Mouse (Mus musculus) MEL (cell line): Measurements from ENCODE around the gene Dennd1a. TPM values are rescaled to one million over a fixed set of nuclear protein-coding genes. Genes with fewer than 3 reads are reported as not detected.

Experiments
- DNase-seq: peaks from one replicate; pipeline ENCODE4 v3.0.0; 2011; ENCODE audit warnings: low read depth, low spot score
- H3K27ac ChIP-seq: 2 replicates; pipeline ENCODE4 v1.5.1; 2012; ENCODE audit warnings: low read depth, mild to moderate bottlenecking, control low read depth, low read length, moderate library complexity; ENCODE audit not compliant: control insufficient read depth
- H3K27me3 ChIP-seq, 2 experiments: fragments of 150-350 bp in 1 of 2; sonication (generic) in 1 of 2; 2 replicates each; pipeline ENCODE4 v1.6.1; 2012; ENCODE audit warnings: low read length in 2 of 2, mild to moderate bottlenecking in 2 of 2, improper control_type of control experiment in 1 of 2, moderate library complexity in 1 of 2; ENCODE audit not compliant: insufficient read depth in 2 of 2, control insufficient read depth in 1 of 2
- H3K36me3 ChIP-seq, 2 experiments: 2 replicates each; pipeline ENCODE4 v1.6.1; 2012 to 2014; ENCODE audit warnings: low read length in 2 of 2, improper control_type of control experiment in 1 of 2, inconsistent platforms in 1 of 2, mild to moderate bottlenecking in 1 of 2; ENCODE audit not compliant: insufficient read depth in 2 of 2, control insufficient read depth in 1 of 2
- H3K4me1 ChIP-seq, 2 experiments: fragments of 150-350 bp in 1 of 2; sonication (generic) in 1 of 2; 2 replicates each; pipeline ENCODE4 v1.6.1; 2012; ENCODE audit warnings: low read length in 2 of 2, improper control_type of control experiment in 1 of 2, mild to moderate bottlenecking in 1 of 2; ENCODE audit not compliant: insufficient read depth in 2 of 2, control insufficient read depth in 1 of 2
- H3K4me3 ChIP-seq, 2 experiments: fragments of 150-350 bp in 1 of 2; sonication (generic) in 1 of 2; 2 replicates each; pipeline ENCODE4 v1.5.1; 2012; ENCODE audit warnings: low read depth in 2 of 2, low read length in 2 of 2, mild to moderate bottlenecking in 2 of 2, moderate library complexity in 2 of 2, control low read depth in 1 of 2, improper control_type of control experiment in 1 of 2; ENCODE audit not compliant: control insufficient read depth in 1 of 2, insufficient read depth in 1 of 2
- H3K79me2 ChIP-seq: 2 replicates; pipeline ENCODE4 v1.6.1; 2012; ENCODE audit warnings: mild to moderate bottlenecking, low read length, moderate library complexity; ENCODE audit not compliant: control insufficient read depth, poor library complexity, insufficient read depth
- H3K9ac ChIP-seq: 2 replicates; pipeline ENCODE4 v1.6.1; 2012; ENCODE audit warnings: low read depth, mild to moderate bottlenecking, control low read depth, low read length, moderate library complexity; ENCODE audit not compliant: control insufficient read depth, poor library complexity, severe bottlenecking
- H3K9me3 ChIP-seq: fragments of 150-350 bp; sonication (generic); replicated peaks from 2 replicates; pipeline ENCODE4 v1.6.1; 2012; ENCODE audit warnings: mild to moderate bottlenecking, low read length, improper control_type of control experiment, moderate library complexity; ENCODE audit not compliant: insufficient read depth
- BHLHE40 ChIP-seq: IDR thresholded peaks from 2 replicates; pipeline ENCODE4 v1.6.1; 2012; ENCODE audit warnings: low read depth, mild to moderate bottlenecking, inconsistent platforms, low read length, improper control_type of control experiment, borderline replicate concordance
- CTCF ChIP-seq, 3 experiments: IDR thresholded peaks in 2 of 3; conservative IDR thresholded peaks in 1 of 3; 2 replicates each; pipeline ENCODE4 v1.5.1; 2011 to 2012; ENCODE audit warnings: low read length in 3 of 3, low read depth in 2 of 3, mild to moderate bottlenecking in 2 of 3, improper control_type of control experiment in 1 of 3, inconsistent platforms in 1 of 3, mixed read lengths in 1 of 3, moderate library complexity in 1 of 3; ENCODE audit not compliant: control insufficient read depth in 1 of 3, insufficient read depth in 1 of 3, poor library complexity in 1 of 3, severe bottlenecking in 1 of 3
- ELF1 ChIP-seq: IDR thresholded peaks from 2 replicates; pipeline ENCODE4 v1.6.1; 2014; ENCODE audit warnings: low read depth, mild to moderate bottlenecking, inconsistent platforms, low read length, improper control_type of control experiment, moderate library complexity
- EP300 ChIP-seq, 2 experiments: IDR thresholded peaks; 2 replicates each; pipeline ENCODE4 v1.6.1; 2011; ENCODE audit warnings: improper control_type of control experiment in 2 of 2, low read length in 2 of 2, low read depth in 1 of 2, mild to moderate bottlenecking in 1 of 2
- HCFC1 ChIP-seq: IDR thresholded peaks from 2 replicates; pipeline ENCODE4 v1.6.1; 2012; ENCODE audit warnings: low read depth, mild to moderate bottlenecking, inconsistent platforms, low read length, improper control_type of control experiment, moderate library complexity
- JUND ChIP-seq: IDR thresholded peaks from 2 replicates; pipeline ENCODE4 v1.6.1; 2011; ENCODE audit warnings: low read depth, mild to moderate bottlenecking, improper control_type of control experiment, low read length
- MAFK ChIP-seq: IDR thresholded peaks from 2 replicates; pipeline ENCODE4 v1.6.1; 2011; ENCODE audit warnings: low read depth, mild to moderate bottlenecking, low read length, improper control_type of control experiment, borderline replicate concordance
- MAX ChIP-seq: IDR thresholded peaks from 2 replicates; pipeline ENCODE4 v1.6.1; 2011; ENCODE audit warnings: low read length, improper control_type of control experiment
- MAZ ChIP-seq: IDR thresholded peaks from 2 replicates; pipeline ENCODE4 v1.6.1; 2012; ENCODE audit warnings: low read depth, mild to moderate bottlenecking, inconsistent platforms, low read length, improper control_type of control experiment
- MEF2A ChIP-seq: IDR thresholded peaks from 2 replicates; pipeline ENCODE4 v1.6.1; 2014; ENCODE audit warnings: low read depth, mild to moderate bottlenecking, inconsistent platforms, low read length, improper control_type of control experiment; ENCODE audit not compliant: poor library complexity, insufficient replicate concordance, severe bottlenecking; ENCODE audit errors: extremely low read depth
- MYB ChIP-seq: IDR thresholded peaks from 2 replicates; pipeline ENCODE4 v1.6.1; 2011; ENCODE audit warnings: mild to moderate bottlenecking, low read depth, low read length, improper control_type of control experiment
- NELFE ChIP-seq: IDR thresholded peaks from 2 replicates; pipeline ENCODE4 v1.6.1; 2011; ENCODE audit warnings: low read depth, low read length, improper control_type of control experiment
- POLR2AphosphoS2 ChIP-seq: IDR thresholded peaks from 2 replicates; pipeline ENCODE4 v1.6.1; 2011; ENCODE audit warnings: low read length, improper control_type of control experiment
- RAD21 ChIP-seq: IDR thresholded peaks from 2 replicates; pipeline ENCODE4 v1.6.1; 2011; ENCODE audit warnings: mild to moderate bottlenecking, low read depth, low read length, improper control_type of control experiment
- RCOR1 ChIP-seq: IDR thresholded peaks from 2 replicates; pipeline ENCODE4 v1.6.1; 2012; ENCODE audit warnings: low read depth, mild to moderate bottlenecking, inconsistent platforms, low read length, improper control_type of control experiment
- SIN3A ChIP-seq: IDR thresholded peaks from 2 replicates; pipeline ENCODE4 v1.6.1; 2012; ENCODE audit warnings: low read length, improper control_type of control experiment, inconsistent platforms
- TBP ChIP-seq: IDR thresholded peaks from 2 replicates; pipeline ENCODE4 v1.8.0; 2011; ENCODE audit warnings: low read depth, low read length, improper control_type of control experiment
- UBTF ChIP-seq: IDR thresholded peaks from 2 replicates; pipeline ENCODE4 v1.6.1; 2012; ENCODE audit warnings: low read depth, mild to moderate bottlenecking, inconsistent platforms, low read length, improper control_type of control experiment, moderate library complexity, borderline replicate concordance; ENCODE audit not compliant: insufficient read depth
- USF2 ChIP-seq, 2 experiments: IDR thresholded peaks; 2 replicates each; pipeline ENCODE4 v1.6.1; 2011 to 2012; ENCODE audit warnings: improper control_type of control experiment in 2 of 2, low read length in 2 of 2, borderline replicate concordance in 1 of 2, inconsistent platforms in 1 of 2, low read depth in 1 of 2, mild to moderate bottlenecking in 1 of 2; ENCODE audit not compliant: insufficient read depth in 1 of 2
- ZKSCAN1 ChIP-seq: IDR thresholded peaks from 2 replicates; pipeline ENCODE4 v1.6.1; 2012; ENCODE audit warnings: low read depth, mild to moderate bottlenecking, inconsistent platforms, low read length, improper control_type of control experiment, moderate library complexity
- ZNF384 ChIP-seq: IDR thresholded peaks from 2 replicates; pipeline ENCODE4 v1.6.1; 2012; ENCODE audit warnings: low read depth, mild to moderate bottlenecking, inconsistent platforms, low read length, improper control_type of control experiment
- polyA plus RNA-seq, 2 experiments: library from polyadenylated mRNA; stranded (reverse) in 1 of 2; unstranded in 1 of 2; fragments of >175 nt in 1 of 2; fragments of >200 nt in 1 of 2; gene quantifications; 2 replicates each; pipeline versions ENCODE4 v1.2.1 to v1.2.4; 2012; ENCODE audit warnings: low replicate concordance in 2 of 2, low read depth in 1 of 2; ENCODE audit not compliant: insufficient read length in 2 of 2, insufficient read depth in 1 of 2, missing spikeins in 1 of 2
- total RNA-seq: library from RNA; depleted of rRNA; stranded (reverse); fragments of 300-350 nt; gene quantifications from 2 replicates; pipeline ENCODE4 v1.2.3, GENCODE M21; 2012

Gene Dennd1a
- total and polyA plus RNA-seq, 3 experiments, result 5.0 to 21.8 TPM; not detected in 1

GRCm38 (mm10) chr2:38196199-38197060 is 90.8 kb downstream of the Dennd1a start:
- H3K9me3 ChIP-seq, result no peaks in the 10 kb centered on the region
- H3K4me3 ChIP-seq, result no peak overlapping the region
- no peaks in the 10 kb centered on the region; the same call in none of the 2 replicates for H3K79me2 ChIP-seq
- H3K27ac ChIP-seq, result no peak overlapping the region
- TF ChIP-seq MAFK, result no peak
- no peak for TF ChIP-seq ELF1
- no peak for TF ChIP-seq ZKSCAN1
- no peak for TF ChIP-seq CTCF (IDR thresholded peaks at IDR 0.05 in 2 of 3, conservative IDR thresholded peaks at IDR 0.05 in 1 of 3; ENCODE audit: control insufficient read depth in 1 of 3, insufficient read depth in 1 of 3, low read depth in 2 of 3, low read length in 3 of 3, poor library complexity in 1 of 3, severe bottlenecking in 1 of 3)
- TF ChIP-seq RAD21, result no peak
- TF ChIP-seq MEF2A, result no peak
- H3K4me1 ChIP-seq, result peaks cover 6 to 12% of the 10 kb centered on the region in 2 experiments
- no peak for DNase-seq
- H3K36me3 ChIP-seq, result peaks cover 0 to 24% of the 10 kb centered on the region in 2 experiments; a peak in 2 of 4 replicates
- no peak overlapping the region for H3K9ac ChIP-seq
- no peaks in the 10 kb centered on the region for H3K27me3 ChIP-seq

DNA sequence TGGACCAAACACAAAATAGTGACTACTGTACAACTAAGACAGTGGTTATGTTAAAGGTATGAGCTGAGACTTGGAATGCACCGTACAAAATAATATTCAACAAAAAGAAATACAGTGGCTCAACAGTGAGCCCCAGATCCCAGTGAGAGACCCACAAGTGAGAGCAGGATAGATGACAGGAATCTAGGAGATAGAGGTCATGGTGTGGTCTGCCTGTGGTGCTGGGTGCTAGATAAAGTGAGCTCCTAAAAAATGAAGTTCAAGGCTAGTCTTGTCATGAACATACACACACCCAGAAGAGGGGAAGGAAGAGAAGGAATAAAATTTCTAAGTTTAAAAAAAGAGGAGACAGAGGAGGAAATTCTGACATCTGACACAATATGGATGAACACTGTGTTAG is 95.2 kb downstream of the Dennd1a start:
- no peak overlapping the region for H3K4me3 ChIP-seq
- H3K79me2 ChIP-seq, result no peaks in the 10 kb centered on the region; the same call in none of the 2 replicates
- no peak overlapping the region for H3K9ac ChIP-seq
- peaks cover 0 to 22% of the 10 kb centered on the region in 2 experiments; a peak in 2 of 4 replicates for H3K36me3 ChIP-seq
- no peaks in the 10 kb centered on the region for H3K27me3 ChIP-seq
- no peak for TF ChIP-seq NELFE
- no peak for TF ChIP-seq MYB
- no peak for TF ChIP-seq ZNF384
- TF ChIP-seq EP300 (IDR thresholded peaks at IDR 0.05; ENCODE audit: low read depth in 1 of 2, low read length in 2 of 2), result no peak
- TF ChIP-seq ELF1, result no peak
- TF ChIP-seq RAD21, result no peak
- no peak for TF ChIP-seq JUND
- no peak for TF ChIP-seq MAZ
- TF ChIP-seq UBTF, result no peak
- TF ChIP-seq HCFC1, result no peak
- TF ChIP-seq ZKSCAN1, result no peak
- TF ChIP-seq SIN3A, result no peak
- no peak for TF ChIP-seq MAX
- no peak for TF ChIP-seq USF2 (IDR thresholded peaks at IDR 0.05; ENCODE audit: borderline replicate concordance in 1 of 2, insufficient read depth in 1 of 2, low read depth in 1 of 2, low read length in 2 of 2)
- no peak for TF ChIP-seq BHLHE40
- no peak for TF ChIP-seq POLR2AphosphoS2
- no peak for TF ChIP-seq RCOR1
- TF ChIP-seq TBP, result no peak
- TF ChIP-seq CTCF (IDR thresholded peaks at IDR 0.05 in 2 of 3, conservative IDR thresholded peaks at IDR 0.05 in 1 of 3; ENCODE audit: control insufficient read depth in 1 of 3, insufficient read depth in 1 of 3, low read depth in 2 of 3, low read length in 3 of 3, poor library complexity in 1 of 3, severe bottlenecking in 1 of 3), result no peak
- peaks cover 6 to 13% of the 10 kb centered on the region in 2 experiments for H3K4me1 ChIP-seq
- DNase-seq, result no peak
- H3K9me3 ChIP-seq, result no peaks in the 10 kb centered on the region
- no peak overlapping the region for H3K27ac ChIP-seq
